21 mouse cellular contexts compared by ENCODE assay signal in the genomic region with DNA sequence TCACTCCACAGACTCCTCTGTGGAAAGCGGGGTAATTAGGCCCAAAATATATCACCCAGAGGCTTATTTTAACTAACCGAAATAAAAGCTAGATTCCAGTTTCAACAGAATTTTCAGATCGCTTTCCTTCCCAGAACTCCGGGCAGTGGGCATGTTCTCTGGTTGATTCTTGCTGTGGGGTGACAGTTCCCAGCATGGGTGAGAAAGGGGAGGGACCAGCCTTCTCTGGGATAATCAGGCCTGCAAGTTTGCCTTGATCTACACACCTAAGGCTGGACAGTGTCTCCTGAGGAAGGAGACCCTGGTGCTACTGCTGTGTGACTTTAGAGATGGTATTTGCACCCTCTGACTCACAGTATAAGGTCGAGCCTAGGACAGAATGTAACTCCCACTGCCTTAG.
"Had no signal": no experiment of that assay in that cellular context is flagged by ENCODE, and none has a peak within 500 bp of the region (broad histone marks: within the 10 kb centered on the region; RNA-seq: fewer than 3 reads in every experiment).

No protein-coding gene starts in this region.

- H3K9ac ChIP-seq: liver, embryonic 15.5 days; liver, postnatal 0 days; lung, embryonic 15.5 days; midbrain, embryonic 12.5 days; neural tube, embryonic 13.5 days; neural tube, embryonic 15.5 days; stomach, embryonic 15.5 days had no signal

- ATAC-seq: liver, postnatal 0 days; lung, postnatal 0 days; midbrain, embryonic 16.5 days had no signal

- H3K36me3 ChIP-seq: liver, embryonic 15.5 days; lung, embryonic 15.5 days; midbrain, embryonic 12.5 days; neural tube, embryonic 13.5 days; neural tube, embryonic 15.5 days; stomach, embryonic 15.5 days had no signal

- H3K9me3 ChIP-seq: liver, embryonic 15.5 days; lung, embryonic 15.5 days; megakaryocyte, embryonic 14.5 days; midbrain, embryonic 12.5 days; neural tube, embryonic 13.5 days; neural tube, embryonic 15.5 days; stomach, embryonic 15.5 days had no signal

- H3K27me3 ChIP-seq: liver, embryonic 15.5 days; lung, embryonic 15.5 days; megakaryocyte, embryonic 14.5 days; midbrain, embryonic 12.5 days; neural tube, embryonic 13.5 days; neural tube, embryonic 15.5 days; stomach, embryonic 15.5 days had no signal

- H3K4me1 ChIP-seq: liver, embryonic 15.5 days; lung, embryonic 15.5 days; megakaryocyte, embryonic 14.5 days; midbrain, embryonic 12.5 days; neural tube, embryonic 13.5 days; neural tube, embryonic 15.5 days; stomach, embryonic 15.5 days had no signal

- DNase-seq: liver, postnatal 0 days; lung, adult 2 months; lung, postnatal 14 days; lung, postnatal 36 days; midbrain, embryonic 14.5 days; right cerebral cortex, postnatal 14 days; thymus, adult 2 months; thymus, postnatal 25 days; thymus, postnatal 4 days had no signal

- H3K4me3 ChIP-seq: liver, embryonic 15.5 days; lung, embryonic 15.5 days; megakaryocyte, embryonic 14.5 days; midbrain, embryonic 12.5 days; myocyte; neural tube, embryonic 13.5 days; neural tube, embryonic 15.5 days; stomach, embryonic 15.5 days had no signal

- H3K27ac ChIP-seq: liver, embryonic 15.5 days; lung, embryonic 15.5 days; macrophage; midbrain, embryonic 12.5 days; neural tube, embryonic 13.5 days; neural tube, embryonic 15.5 days; stomach, embryonic 15.5 days; stomach, postnatal 0 days had no signal

- H3K4me2 ChIP-seq: liver, embryonic 15.5 days; lung, embryonic 15.5 days; midbrain, embryonic 12.5 days; neural tube, embryonic 13.5 days; neural tube, embryonic 15.5 days; stomach, embryonic 15.5 days had no signal
